Mouse (Mus musculus) stomach, postnatal 0 days (tissue): ENCODE data around the gene Adamtsl1. TPM values are rescaled to one million over a fixed set of nuclear protein-coding genes. Genes with fewer than 3 reads are reported as not detected.

Experiments
- ATAC-seq: fragments of 200-750 bp; cut with Nextera tagmentation; 2 replicates; pipeline ENCODE4 v1.8.0; 2017; ENCODE audit not compliant: low FRiP score, low TSS enrichment
- DNase-seq: peaks from one replicate; pipeline ENCODE4 v3.0.0-alpha.2; 2016; ENCODE audit warnings: low spot score
- H3K27ac ChIP-seq: fragments of 300-500 bp; sonication (generic); replicated peaks from 2 replicates; pipeline ENCODE4 v1.5.1; 2014; ENCODE audit warnings: mild to moderate bottlenecking, control low read depth
- H3K27me3 ChIP-seq: fragments of 300-500 bp; sonication (generic); 2 replicates; pipeline ENCODE4 v1.6.1; 2014; ENCODE audit warnings: low read length; ENCODE audit not compliant: control insufficient read depth, insufficient read depth
- H3K36me3 ChIP-seq: fragments of 300-500 bp; sonication (generic); 2 replicates; pipeline ENCODE4 v1.6.1; 2014; ENCODE audit warnings: low read length, mixed read lengths; ENCODE audit not compliant: control insufficient read depth, insufficient read depth
- H3K4me1 ChIP-seq: fragments of 300-500 bp; sonication (generic); replicated peaks from 2 replicates; pipeline ENCODE4 v1.6.1; 2014; ENCODE audit warnings: antibody characterized with exemption; ENCODE audit not compliant: control insufficient read depth, insufficient read depth
- H3K4me2 ChIP-seq: fragments of 300-500 bp; sonication (generic); replicated peaks from 2 replicates; pipeline ENCODE4 v1.6.1; 2014; ENCODE audit warnings: low read depth, mild to moderate bottlenecking, control low read depth, moderate library complexity
- H3K4me3 ChIP-seq: fragments of 300-500 bp; sonication (generic); 2 replicates; pipeline ENCODE4 v1.5.1; 2014; ENCODE audit warnings: low read depth, low read length, control low read depth
- H3K9ac ChIP-seq: fragments of 300-500 bp; sonication (generic); 2 replicates; pipeline ENCODE4 v1.6.1; 2014; ENCODE audit warnings: mild to moderate bottlenecking, low read length, control low read depth, mixed read lengths
- H3K9me3 ChIP-seq: fragments of 300-500 bp; sonication (generic); 2 replicates; pipeline ENCODE4 v1.6.1; 2016; ENCODE audit warnings: low read length; ENCODE audit not compliant: control insufficient read depth
- CTCF ChIP-seq: IDR thresholded peaks from 2 replicates; pipeline ENCODE4 v1.5.1; 2016; ENCODE audit warnings: antibody characterized with exemption, low read depth, mild to moderate bottlenecking, moderate library complexity
- EP300 ChIP-seq: optimal IDR thresholded peaks from 2 replicates; pipeline ENCODE3; 2016; ENCODE audit warnings: antibody characterized with exemption
- WGBS: fragments of 180-500 bp; shearing (Covaris S2); extraction: QIAGEN DNeasy Blood & Tissue Kit; methylation state at CpG from one replicate; pipeline ENCODE4 v1.1.7; 2014; 5-methylcytosine and 5-hydroxymethylcytosine counted together
- polyA plus RNA-seq: library from polyadenylated mRNA; unstranded; fragments of >200 nt; fragmentation: Nextera tagmentation; extraction: Ambion mirVana; gene quantifications from 2 replicates; pipeline ENCODE4 v1.2.1, GENCODE M21; 2015

The Adamtsl1 gene
- polyA plus RNA-seq, 1 experiment from 2014 or later, result 7.3 TPM

- H3K4me2 ChIP-seq, result no peak overlapping the region
- H3K36me3 ChIP-seq, result no peaks in the 10 kb centered on the region
- H3K27me3 ChIP-seq, result no peaks in the 10 kb centered on the region
- no peaks in the 10 kb centered on the region for H3K4me1 ChIP-seq
- H3K27ac ChIP-seq, result no peak overlapping the region
- H3K9me3 ChIP-seq, result no peaks in the 10 kb centered on the region
- no peak for DNase-seq
- H3K4me3 ChIP-seq, result no peak overlapping the region
- 49% methylated on average over 2 of the region's 2 CpGs for WGBS
- ATAC-seq, result no peak
- H3K9ac ChIP-seq, result no peak overlapping the region
- TF ChIP-seq CTCF, result no peak
- no peak for TF ChIP-seq EP300
Observed at GRCm38 (mm10) chr4:85916034-85916433, 402.1 kb downstream of the Adamtsl1 start.

- no peak overlapping the region for H3K27ac ChIP-seq
- ATAC-seq (no peak), DNase-seq (no peak)
- no peak overlapping the region for H3K4me3 ChIP-seq
- H3K27me3 ChIP-seq, result no peaks in the 10 kb centered on the region
- H3K4me1 ChIP-seq, result no peaks in the 10 kb centered on the region
- H3K9ac ChIP-seq, result no peak overlapping the region
- H3K4me2 ChIP-seq, result no peak overlapping the region
- WGBS, result 83% methylated on average over 4 of the region's 4 CpGs
- H3K9me3 ChIP-seq, result no peaks in the 10 kb centered on the region
- TF ChIP-seq EP300 (no peak), CTCF (no peak)
- H3K36me3 ChIP-seq, result no peaks in the 10 kb centered on the region
Observed at GRCm38 (mm10) chr4:85918366-85918765, 404.4 kb downstream of the Adamtsl1 start.

- Histone ChIP-seq H3K9ac (no peak overlapping the region), H3K4me3 (no peak overlapping the region), H3K4me1 (no peaks in the 10 kb centered on the region), H3K27me3 (no peaks in the 10 kb centered on the region), H3K9me3 (no peaks in the 10 kb centered on the region), H3K27ac (no peak overlapping the region), H3K36me3 (no peaks in the 10 kb centered on the region), H3K4me2 (no peak overlapping the region)
- ATAC-seq (no peak), DNase-seq (no peak)
- no peak for TF ChIP-seq EP300
- TF ChIP-seq CTCF, result no peak
- 35% methylated on average over 3 of the region's 3 CpGs for WGBS
Observed at GRCm38 (mm10) chr4:85920474-85920873, 406.5 kb downstream of the Adamtsl1 start.

GRCm38 (mm10) chr4:85922741-85923140 is 408.8 kb downstream of the Adamtsl1 start:
- 92% methylated on average over 4 of the region's 4 CpGs for WGBS
- no peak for TF ChIP-seq CTCF
- no peak for TF ChIP-seq EP300
- Histone ChIP-seq H3K9ac (no peak overlapping the region), H3K4me1 (no peaks in the 10 kb centered on the region), H3K4me3 (no peak overlapping the region), H3K36me3 (no peaks in the 10 kb centered on the region), H3K27me3 (no peaks in the 10 kb centered on the region), H3K4me2 (no peak overlapping the region), H3K27ac (no peak overlapping the region), H3K9me3 (no peaks in the 10 kb centered on the region)
- DNase-seq (no peak), ATAC-seq (no peak)

- DNase-seq, result no peak
- no peak for ATAC-seq
- H3K9me3 ChIP-seq, result no peaks in the 10 kb centered on the region
- no peak overlapping the region for H3K4me2 ChIP-seq
- H3K4me1 ChIP-seq, result no peaks in the 10 kb centered on the region
- H3K36me3 ChIP-seq, result no peaks in the 10 kb centered on the region
- no peak overlapping the region for H3K4me3 ChIP-seq
- H3K27ac ChIP-seq, result no peak overlapping the region
- no peak for TF ChIP-seq EP300
- peak; percentile 62 for TF ChIP-seq CTCF
- H3K9ac ChIP-seq, result no peak overlapping the region
- H3K27me3 ChIP-seq, result no peaks in the 10 kb centered on the region
Observed at GRCm38 (mm10) chr4:85932129-85932528, 418.2 kb downstream of the Adamtsl1 start.

GRCm38 (mm10) chr4:85939460-85939859 is 425.5 kb downstream of the Adamtsl1 start:
- 72% methylated on average over 5 of the region's 5 CpGs for WGBS

More at GRCm38 (mm10) chr4:85939460-85939859, 425.5 kb downstream of the Adamtsl1 start:
- H3K27me3 ChIP-seq, result no peaks in the 10 kb centered on the region
- no peak overlapping the region for H3K4me2 ChIP-seq
- no peaks in the 10 kb centered on the region for H3K9me3 ChIP-seq
- H3K27ac ChIP-seq, result no peak overlapping the region
- H3K4me1 ChIP-seq, result no peaks in the 10 kb centered on the region
- H3K36me3 ChIP-seq, result no peaks in the 10 kb centered on the region
- no peak overlapping the region for H3K9ac ChIP-seq
- no peak overlapping the region for H3K4me3 ChIP-seq
- ATAC-seq (no peak), DNase-seq (no peak)
- TF ChIP-seq EP300 (no peak), CTCF (no peak)
